In the genomic region with DNA sequence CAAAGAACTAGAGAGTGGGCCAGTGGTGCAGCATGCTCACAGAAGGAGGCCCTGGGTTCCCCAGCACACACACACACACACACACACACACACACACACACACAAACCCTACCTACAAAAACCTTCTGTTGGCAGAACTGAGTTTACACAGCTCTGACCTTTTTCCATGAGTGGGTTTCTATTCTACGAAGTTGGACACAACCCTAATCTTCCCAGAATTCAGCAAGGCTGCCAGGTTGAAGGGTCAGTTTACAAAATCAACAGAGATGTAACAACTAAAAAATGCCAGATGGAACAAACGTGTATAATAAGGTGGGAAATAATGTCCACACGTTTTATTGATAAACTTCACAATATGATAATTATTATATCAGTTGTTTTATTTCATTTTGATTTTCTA, we compare ENCODE assay signal across 1 mouse cellular context.
TF ChIP-seq lines count a peak whose summit lies in the region.

No protein-coding gene starts in this region.

TF ChIP-seq in ES-E14, 5 proteins besides CTCF, POLR2A, EP300 and RAD21:
- TF ChIP-seq CHD2 (IDR thresholded peaks at IDR 0.05; ENCODE audit: low read depth, low read length) (no peak), MAFK (IDR thresholded peaks at IDR 0.05; ENCODE audit: insufficient read depth, low read depth, low read length) (no peak), ZC3H11A (IDR thresholded peaks at IDR 0.05; ENCODE audit: borderline replicate concordance, low read depth, low read length) (no peak), HCFC1 (IDR thresholded peaks at IDR 0.05; ENCODE audit: borderline replicate concordance, insufficient read depth, low read length) (no peak), ZNF384 (IDR thresholded peaks at IDR 0.05; ENCODE audit: low read depth, low read length) (no peak)
TF ChIP-seq in ES-E14: peak in this region for 0.
